Mouse (Mus musculus) CH12.LX (cell line): Measurements from ENCODE around the gene Gm9733. TPM values are rescaled to one million over a fixed set of nuclear protein-coding genes. Genes with fewer than 3 reads are reported as not detected.

ENCODE experiments used
- DNase-seq: peaks from one replicate; pipeline ENCODE4 v3.0.0-alpha.2; 2013; ENCODE audit errors: extremely low read depth
- H3K27ac ChIP-seq: 2 replicates; pipeline ENCODE4 v1.5.1; 2012; ENCODE audit warnings: low read depth, mild to moderate bottlenecking, control low read depth, moderate library complexity; ENCODE audit not compliant: insufficient read depth
- H3K27me3 ChIP-seq: replicated peaks from 2 replicates; pipeline ENCODE3; 2012; ENCODE audit warnings: inconsistent platforms
- H3K36me3 ChIP-seq, 2 experiments: replicated peaks in 1 of 2; 2 replicates each; pipeline versions ENCODE3 to v1.6.1; 2012; ENCODE audit warnings: inconsistent platforms in 1 of 2, low read length in 1 of 2, mild to moderate bottlenecking in 1 of 2, mixed read lengths in 1 of 2, moderate library complexity in 1 of 2; ENCODE audit not compliant: control insufficient read depth in 1 of 2, insufficient read depth in 1 of 2
- H3K4me1 ChIP-seq, 2 experiments: 2 replicates each; pipeline ENCODE4 v1.6.1; 2012; ENCODE audit warnings: inconsistent platforms in 1 of 2, moderate library complexity in 1 of 2; ENCODE audit not compliant: insufficient read depth in 2 of 2, control insufficient read depth in 1 of 2
- H3K4me2 ChIP-seq: 2 replicates; pipeline ENCODE4 v1.6.1; 2012; ENCODE audit warnings: low read depth, mild to moderate bottlenecking, control low read depth; ENCODE audit not compliant: poor library complexity, insufficient read depth, severe bottlenecking
- H3K4me3 ChIP-seq, 3 experiments: fragments of 150-350 bp in 1 of 3; sonication (generic) in 1 of 3; replicated peaks in 1 of 3; 2 replicates each; pipeline versions ENCODE3 to v1.5.1; 2011 to 2012; ENCODE audit warnings: low read depth in 2 of 3, low read length in 2 of 3, mild to moderate bottlenecking in 2 of 3, moderate library complexity in 2 of 3, control low read depth in 1 of 3, improper control_type of control experiment in 1 of 3, inconsistent platforms in 1 of 3, mixed read lengths in 1 of 3; ENCODE audit not compliant: poor library complexity in 1 of 3
- H3K79me2 ChIP-seq: replicated peaks from 2 replicates; pipeline ENCODE4 v1.6.1; 2012; ENCODE audit warnings: mild to moderate bottlenecking, moderate library complexity; ENCODE audit not compliant: control insufficient read depth, poor library complexity, insufficient read depth, severe bottlenecking; ENCODE audit errors: extremely low read depth
- H3K9ac ChIP-seq: 2 replicates; pipeline ENCODE4 v1.6.1; 2012; ENCODE audit warnings: low read depth, mild to moderate bottlenecking, control low read depth, moderate library complexity; ENCODE audit not compliant: insufficient read depth
- H3K9me3 ChIP-seq: replicated peaks from 2 replicates; pipeline ENCODE3; 2012; ENCODE audit warnings: low read length, inconsistent platforms, mixed read lengths
- E2F4 ChIP-seq: IDR thresholded peaks from 2 replicates; pipeline ENCODE4 v1.6.1; 2011; ENCODE audit warnings: low read depth, low read length, improper control_type of control experiment; ENCODE audit not compliant: insufficient replicate concordance
- EP300 ChIP-seq: IDR thresholded peaks from 2 replicates; pipeline ENCODE4 v1.6.1; 2011; ENCODE audit warnings: low read length, improper control_type of control experiment
- ETS1 ChIP-seq: conservative IDR thresholded peaks from 2 replicates; pipeline ENCODE4 v1.6.1; 2012; ENCODE audit warnings: low read depth, mild to moderate bottlenecking, inconsistent platforms, low read length, improper control_type of control experiment, moderate library complexity
- GABPA ChIP-seq: IDR thresholded peaks from 2 replicates; pipeline ENCODE4 v1.6.1; 2012; ENCODE audit warnings: low read depth, low read length, improper control_type of control experiment, inconsistent platforms; ENCODE audit not compliant: insufficient replicate concordance
- HCFC1 ChIP-seq: IDR thresholded peaks from 2 replicates; pipeline ENCODE4 v1.6.1; 2012; ENCODE audit warnings: low read depth, mild to moderate bottlenecking, inconsistent platforms, low read length, improper control_type of control experiment
- JUND ChIP-seq: conservative IDR thresholded peaks from 2 replicates; pipeline ENCODE4 v1.6.1; 2011; ENCODE audit warnings: low read depth, low read length, improper control_type of control experiment
- KAT2A ChIP-seq: IDR thresholded peaks from 2 replicates; pipeline ENCODE4 v1.6.1; 2012; ENCODE audit warnings: low read length, improper control_type of control experiment, inconsistent platforms; ENCODE audit not compliant: insufficient replicate concordance
- MAX ChIP-seq: IDR thresholded peaks from 2 replicates; pipeline ENCODE4 v1.6.1; 2011; ENCODE audit warnings: low read length, improper control_type of control experiment
- MAZ ChIP-seq: IDR thresholded peaks from 2 replicates; pipeline ENCODE4 v1.6.1; 2012; ENCODE audit warnings: low read depth, mild to moderate bottlenecking, inconsistent platforms, low read length, improper control_type of control experiment, moderate library complexity
- MXI1 ChIP-seq: IDR thresholded peaks from 2 replicates; pipeline ENCODE4 v1.6.1; 2011; ENCODE audit warnings: mild to moderate bottlenecking, low read depth, low read length, improper control_type of control experiment
- MYC ChIP-seq: IDR thresholded peaks from 2 replicates; pipeline ENCODE4 v1.6.1; 2011; ENCODE audit warnings: low read depth, mild to moderate bottlenecking, improper control_type of control experiment, low read length
- NELFE ChIP-seq: IDR thresholded peaks from 2 replicates; pipeline ENCODE4 v1.6.1; 2011; ENCODE audit warnings: low read depth, low read length, improper control_type of control experiment
- NRF1 ChIP-seq: IDR thresholded peaks from 2 replicates; pipeline ENCODE4 v1.6.1; 2014; ENCODE audit warnings: low read depth, mild to moderate bottlenecking, inconsistent platforms, low read length, improper control_type of control experiment, moderate library complexity
- PAX5 ChIP-seq: IDR thresholded peaks from 2 replicates; pipeline ENCODE4 v1.6.1; 2012; ENCODE audit warnings: low read length, inconsistent platforms, mixed read lengths
- POLR2A ChIP-seq: IDR thresholded peaks from 2 replicates; pipeline ENCODE4 v1.6.1; 2011; ENCODE audit warnings: low read depth, mild to moderate bottlenecking, improper control_type of control experiment, low read length
- POLR2AphosphoS2 ChIP-seq: IDR thresholded peaks from 2 replicates; pipeline ENCODE4 v1.6.1; 2011; ENCODE audit warnings: low read depth, low read length, improper control_type of control experiment
- RCOR1 ChIP-seq: conservative IDR thresholded peaks from 2 replicates; pipeline ENCODE4 v1.6.1; 2012; ENCODE audit warnings: low read depth, mild to moderate bottlenecking, inconsistent platforms, low read length, improper control_type of control experiment
- SIN3A ChIP-seq: IDR thresholded peaks from 2 replicates; pipeline ENCODE4 v1.6.1; 2012; ENCODE audit warnings: low read length, improper control_type of control experiment, inconsistent platforms
- SMC3 ChIP-seq: IDR thresholded peaks from 2 replicates; pipeline ENCODE4 v1.6.1; 2011; ENCODE audit warnings: low read depth, low read length, improper control_type of control experiment
- TCF12 ChIP-seq: IDR thresholded peaks from 2 replicates; pipeline ENCODE4 v1.6.1; 2014; ENCODE audit warnings: low read depth, mild to moderate bottlenecking, inconsistent platforms, low read length, improper control_type of control experiment
- USF1 ChIP-seq: IDR thresholded peaks from 2 replicates; pipeline ENCODE4 v1.6.1; 2014; ENCODE audit warnings: low read depth, mild to moderate bottlenecking, inconsistent platforms, low read length, improper control_type of control experiment
- USF2 ChIP-seq: conservative IDR thresholded peaks from 2 replicates; pipeline ENCODE4 v1.6.1; 2011; ENCODE audit warnings: low read depth, low read length, improper control_type of control experiment
- ZKSCAN1 ChIP-seq: IDR thresholded peaks from 2 replicates; pipeline ENCODE4 v1.6.1; 2012; ENCODE audit warnings: low read depth, inconsistent platforms, low read length, improper control_type of control experiment, borderline replicate concordance
- ZNF384 ChIP-seq: IDR thresholded peaks from 2 replicates; pipeline ENCODE4 v1.6.1; 2012; ENCODE audit warnings: low read depth, low read length, improper control_type of control experiment, inconsistent platforms
- dilution Hi-C: fragments of 300-500 bp; cut with MboI; formaldehyde crosslinking; loops from 2 replicates; pipeline ENCODE4 v1.14.3; 2020; ENCODE audit warnings: low sequenced_read_pairs; ENCODE audit not compliant: extremely low pct_unique_long_range_greater_than_20kb, extremely low pct_ligation_motif_present
- in situ Hi-C: fragments of 300-500 bp; cut with MboI; formaldehyde crosslinking; loops from 3 replicates; pipeline ENCODE4 v1.14.3; 2019; ENCODE audit warnings: low sequenced_read_pairs, low pct_ligation_motif_present, low pct_unique_long_range_greater_than_20kb, mixed read lengths
- polyA plus RNA-seq: library from polyadenylated mRNA; unstranded; fragments of >175 nt; gene quantifications from 2 replicates; pipeline ENCODE4 v1.2.1, GENCODE M21; 2012; ENCODE audit warnings: low read depth; ENCODE audit not compliant: insufficient read length
- total RNA-seq, 2 experiments: library from RNA; depleted of rRNA; stranded (reverse); fragments of 300-350 nt in 1 of 2; fragments of >200 nt in 1 of 2; gene quantifications; 2 replicates each; pipeline ENCODE4 v1.2.3; 2012 to 2014

The Gm9733 gene
- total and polyA plus RNA-seq, 3 experiments, result not detected

DNA sequence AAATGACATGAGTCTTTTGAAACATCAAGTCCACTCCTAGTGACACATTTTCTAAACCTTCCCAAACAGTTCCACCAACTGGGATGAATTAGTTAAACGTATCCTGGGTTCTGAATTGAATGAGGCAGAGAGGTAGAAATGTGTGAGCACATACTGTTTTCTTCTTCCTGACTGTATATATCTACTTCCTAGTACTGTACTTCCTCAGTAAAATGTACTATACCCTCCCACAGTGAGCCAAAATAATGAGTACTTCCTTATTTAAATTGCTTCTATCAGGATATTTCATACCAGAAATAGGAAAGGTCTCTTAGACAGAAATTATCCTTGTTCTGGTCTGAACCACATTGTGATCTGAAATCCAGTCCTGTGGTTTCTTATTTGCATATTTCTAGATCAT, 8.2 kb upstream of the Gm9733 start:
- dilution Hi-C loops, result no loop called here
- no peak overlapping the region for H3K9ac ChIP-seq
- H3K4me1 ChIP-seq, result no peaks in the 10 kb centered on the region
- in situ Hi-C loops, result no loop called here
- no peak overlapping the region for H3K4me3 ChIP-seq
- H3K79me2 ChIP-seq, result no peaks in the 10 kb centered on the region
- TF ChIP-seq ETS1 (no peak), E2F4 (no peak), PAX5 (no peak), MAX (no peak), ZKSCAN1 (no peak), KAT2A (no peak), RCOR1 (no peak), USF2 (no peak), POLR2AphosphoS2 (no peak), NELFE (no peak), SIN3A (no peak), MAZ (no peak), GABPA (no peak), USF1 (no peak), MXI1 (no peak), POLR2A (no peak), NRF1 (no peak), MYC (no peak), HCFC1 (no peak)
- TF ChIP-seq, all 38 proteins: peak for 0
- Histone ChIP-seq H3K27ac (no peak overlapping the region), H3K36me3 (no peaks in the 10 kb centered on the region), H3K27me3 (no peaks in the 10 kb centered on the region), H3K4me2 (no peak overlapping the region), H3K9me3 (no peaks in the 10 kb centered on the region)
- no peak for DNase-seq

DNA sequence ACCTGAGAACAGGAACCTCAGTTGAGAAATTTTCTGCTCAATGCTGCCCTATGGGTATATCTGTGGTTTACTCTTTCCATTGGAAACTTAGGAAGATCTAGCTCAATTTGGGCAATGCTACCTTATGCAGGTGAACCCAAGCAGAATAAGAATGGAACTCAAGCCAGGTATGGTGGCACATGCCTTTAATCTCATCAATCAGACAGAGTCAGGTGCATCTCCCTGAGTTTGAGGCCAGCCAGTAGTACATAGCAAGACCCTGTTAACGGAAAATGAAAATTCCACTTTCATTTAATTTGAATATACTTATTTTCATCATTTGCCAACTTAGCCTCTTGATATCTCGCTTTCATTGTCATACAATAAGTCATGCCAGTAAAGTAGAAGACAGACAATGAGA, 2.1 kb upstream of the Gm9733 start:
- H3K27ac ChIP-seq, result no peak overlapping the region
- H3K4me3 ChIP-seq, result no peak overlapping the region
- H3K9me3 ChIP-seq, result no peaks in the 10 kb centered on the region
- no peak overlapping the region for H3K9ac ChIP-seq
- in situ Hi-C loops (no loop called here), dilution Hi-C loops (no loop called here)
- DNase-seq, result no peak
- no peaks in the 10 kb centered on the region for H3K27me3 ChIP-seq
- no peaks in the 10 kb centered on the region for H3K79me2 ChIP-seq
- TF ChIP-seq EP300 (no peak), MYC (no peak), TCF12 (no peak), JUND (no peak), NELFE (no peak), ZKSCAN1 (no peak), HCFC1 (no peak), SMC3 (no peak), SIN3A (no peak), RCOR1 (no peak), ZNF384 (no peak)
- no peaks in the 10 kb centered on the region for H3K36me3 ChIP-seq
- no peaks in the 10 kb centered on the region for H3K4me1 ChIP-seq
- no peak overlapping the region for H3K4me2 ChIP-seq
